Mouse (Mus musculus): ENCODE data around the gene Gm10721. TPM values are rescaled to one million over a fixed set of nuclear protein-coding genes. Genes with fewer than 3 reads are reported as not detected.
"Not testable (repeated sequence)": the region's sequence is repeated elsewhere in the genome, so short reads cannot be mapped to it uniquely, and the experiment has no call there.

Gene Gm10721
- polyA plus RNA-seq (2012; rRNA removed), result not detected in 2 replicates

GRCm38 (mm10) chr9:3012733-3013279, at the start of gene Gm10721:
TSS of gene Gm10721 (plus strand) at chr9:3013140.
- not testable (repeated sequence) for H3K27ac ChIP-seq (ENCODE audit: insufficient read depth, low read length); H3K4me3 ChIP-seq (ENCODE audit: insufficient read depth, low read length); H3K4me1 ChIP-seq (ENCODE audit: control insufficient read depth, insufficient read depth, low read length)

GRCm38 (mm10) chr9:3000445-3000972, 12.4 kb upstream of the Gm10721 start, which contains the start of gene Gm10722:
TSS of gene Gm10722 (plus strand) at chr9:3000922.
- not testable (repeated sequence) for H3K27ac ChIP-seq (ENCODE audit: insufficient read depth, low read length); H3K4me3 ChIP-seq (ENCODE audit: insufficient read depth, low read length); H3K4me1 ChIP-seq (ENCODE audit: control insufficient read depth, insufficient read depth, low read length)

GRCm38 (mm10) chr9:3001006-3001405, 11.9 kb upstream of the Gm10721 start:
- H3K27ac ChIP-seq (ENCODE audit: insufficient read depth, low read length); H3K4me3 ChIP-seq (ENCODE audit: insufficient read depth, low read length); H3K4me1 ChIP-seq (ENCODE audit: control insufficient read depth, insufficient read depth, low read length): not testable (repeated sequence)

GRCm38 (mm10) chr9:3001948-3002659, 10.8 kb upstream of the Gm10721 start:
- not testable (repeated sequence) for H3K4me3 ChIP-seq (ENCODE audit: insufficient read depth, low read length); H3K27ac ChIP-seq (ENCODE audit: insufficient read depth, low read length)

GRCm38 (mm10) chr9:3002794-3003396, 10.0 kb upstream of the Gm10721 start, which contains the start of gene Gm11168:
TSS of gene Gm11168 (plus strand) at chr9:3003346.
- not testable (repeated sequence) for H3K4me1 ChIP-seq (ENCODE audit: control insufficient read depth, insufficient read depth, low read length); H3K27ac ChIP-seq (ENCODE audit: insufficient read depth, low read length); H3K4me3 ChIP-seq (ENCODE audit: insufficient read depth, low read length)

More at GRCm38 (mm10) chr9:3001948-3002659, 10.8 kb upstream of the Gm10721 start:
- not testable (repeated sequence) for H3K4me1 ChIP-seq (ENCODE audit: control insufficient read depth, insufficient read depth, low read length)

GRCm38 (mm10) chr9:3006179-3006578, 6.8 kb upstream of the Gm10721 start:
- H3K4me3 ChIP-seq (ENCODE audit: insufficient read depth, low read length); H3K4me1 ChIP-seq (ENCODE audit: control insufficient read depth, insufficient read depth, low read length); H3K27ac ChIP-seq (ENCODE audit: insufficient read depth, low read length): not testable (repeated sequence)

- not testable (repeated sequence) for H3K27ac ChIP-seq (ENCODE audit: insufficient read depth, low read length); H3K4me3 ChIP-seq (ENCODE audit: insufficient read depth, low read length); H3K4me1 ChIP-seq (ENCODE audit: control insufficient read depth, insufficient read depth, low read length)
Measured at GRCm38 (mm10) chr9:3006636-3007035, 6.3 kb upstream of the Gm10721 start.

GRCm38 (mm10) chr9:3007272-3007671, 5.7 kb upstream of the Gm10721 start:
- not testable (repeated sequence) for H3K4me1 ChIP-seq (ENCODE audit: control insufficient read depth, insufficient read depth, low read length); H3K4me3 ChIP-seq (ENCODE audit: insufficient read depth, low read length); H3K27ac ChIP-seq (ENCODE audit: insufficient read depth, low read length)

- not testable (repeated sequence) for H3K4me3 ChIP-seq (ENCODE audit: insufficient read depth, low read length)
Measured at GRCm38 (mm10) chr9:3009331-3009730, 3.6 kb upstream of the Gm10721 start.

GRCm38 (mm10) chr9:3012054-3012621, 802 bp upstream of the Gm10721 start:
- not testable (repeated sequence) for H3K4me3 ChIP-seq (ENCODE audit: insufficient read depth, low read length); H3K27ac ChIP-seq (ENCODE audit: insufficient read depth, low read length); H3K4me1 ChIP-seq (ENCODE audit: control insufficient read depth, insufficient read depth, low read length)

More at GRCm38 (mm10) chr9:3009331-3009730, 3.6 kb upstream of the Gm10721 start:
- H3K27ac ChIP-seq (ENCODE audit: insufficient read depth, low read length); H3K4me1 ChIP-seq (ENCODE audit: control insufficient read depth, insufficient read depth, low read length): not testable (repeated sequence)

GRCm38 (mm10) chr9:3015354-3015753, 2.4 kb downstream of the Gm10721 start, which contains the start of gene Gm10720:
TSS of gene Gm10720 (plus strand) at chr9:3015654.
- not testable (repeated sequence) for H3K4me3 ChIP-seq (ENCODE audit: insufficient read depth, low read length); H3K27ac ChIP-seq (ENCODE audit: insufficient read depth, low read length); H3K4me1 ChIP-seq (ENCODE audit: control insufficient read depth, insufficient read depth, low read length)

- not testable (repeated sequence) for H3K4me1 ChIP-seq (ENCODE audit: control insufficient read depth, insufficient read depth, low read length); H3K4me3 ChIP-seq (ENCODE audit: insufficient read depth, low read length); H3K27ac ChIP-seq (ENCODE audit: insufficient read depth, low read length)
Measured at GRCm38 (mm10) chr9:3015896-3016295, 3.0 kb downstream of the Gm10721 start.

GRCm38 (mm10) chr9:3017108-3017507, 4.2 kb downstream of the Gm10721 start, which contains the start of gene Gm10719:
TSS of gene Gm10719 (plus strand) at chr9:3017408.
- not testable (repeated sequence) for H3K4me1 ChIP-seq (ENCODE audit: control insufficient read depth, insufficient read depth, low read length); H3K4me3 ChIP-seq (ENCODE audit: insufficient read depth, low read length); H3K27ac ChIP-seq (ENCODE audit: insufficient read depth, low read length)

GRCm38 (mm10) chr9:3018944-3019343, 6.0 kb downstream of the Gm10721 start:
- H3K4me3 ChIP-seq (ENCODE audit: insufficient read depth, low read length); H3K4me1 ChIP-seq (ENCODE audit: control insufficient read depth, insufficient read depth, low read length); H3K27ac ChIP-seq (ENCODE audit: insufficient read depth, low read length): not testable (repeated sequence)
